Mouse (Mus musculus): ENCODE data around the gene Spon1.

- TF ChIP-seq CTCF (conservative IDR thresholded peaks at IDR 0.05; ENCODE audit: low read length), result no peak
- no peak for TF ChIP-seq NANOG (IDR thresholded peaks at IDR 0.05; ENCODE audit: borderline replicate concordance, low read length)
- no peak for TF ChIP-seq POU5F1 (IDR thresholded peaks at IDR 0.05; ENCODE audit: borderline replicate concordance, low read length)
Measured at GRCm38 (mm10) chr7:114065407-114066185, 299.8 kb downstream of the Spon1 start.

All from E14TG2a.4 (cell line).